Mouse (Mus musculus) splenic B cell, adult 2 months (primary cell): Measurements from ENCODE around the gene Vwa1.
"Not testable (repeated sequence)": the region's sequence is repeated elsewhere in the genome, so short reads cannot be mapped to it uniquely, and the experiment has no call there.

ENCODE experiments used
- DNase-seq: peaks from one replicate; pipeline ENCODE4 v3.0.0-alpha.2; 2011; ENCODE audit warnings: low read depth, low spot score
- H3K27me3 ChIP-seq: 2 replicates; pipeline ENCODE4 v1.6.1; 2012; ENCODE audit warnings: mild to moderate bottlenecking, low read length, moderate library complexity, mixed read lengths; ENCODE audit not compliant: control insufficient read depth, poor library complexity, insufficient read depth, severe bottlenecking
- H3K36me3 ChIP-seq: 2 replicates; pipeline ENCODE4 v1.6.1; 2012; ENCODE audit warnings: mild to moderate bottlenecking, low read length, moderate library complexity, mixed read lengths; ENCODE audit not compliant: control insufficient read depth, poor library complexity, insufficient read depth, severe bottlenecking

The Vwa1 gene

DNA sequence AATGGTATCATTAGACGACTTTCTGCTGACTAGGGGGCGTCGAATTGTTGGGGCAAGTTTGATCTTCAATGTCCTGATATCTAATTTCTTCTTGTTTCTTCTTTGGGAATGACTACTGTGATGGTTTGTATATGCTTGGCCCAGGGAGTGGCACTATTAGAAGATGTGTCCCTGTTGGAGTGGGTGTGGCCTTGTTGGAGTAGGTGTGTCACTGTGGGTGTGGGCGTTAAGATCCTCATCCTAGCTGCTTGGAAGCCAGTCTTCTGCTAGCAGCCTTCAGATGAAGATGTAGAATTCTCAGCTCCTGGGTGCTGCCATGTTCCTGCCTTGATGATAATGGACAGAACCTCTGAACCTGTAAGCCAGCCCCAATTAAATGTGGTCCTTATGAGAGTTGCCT lies 14.3 kb upstream of the Vwa1 start:
- not testable (repeated sequence) for DNase-seq, H3K27me3 ChIP-seq, H3K36me3 ChIP-seq

DNA sequence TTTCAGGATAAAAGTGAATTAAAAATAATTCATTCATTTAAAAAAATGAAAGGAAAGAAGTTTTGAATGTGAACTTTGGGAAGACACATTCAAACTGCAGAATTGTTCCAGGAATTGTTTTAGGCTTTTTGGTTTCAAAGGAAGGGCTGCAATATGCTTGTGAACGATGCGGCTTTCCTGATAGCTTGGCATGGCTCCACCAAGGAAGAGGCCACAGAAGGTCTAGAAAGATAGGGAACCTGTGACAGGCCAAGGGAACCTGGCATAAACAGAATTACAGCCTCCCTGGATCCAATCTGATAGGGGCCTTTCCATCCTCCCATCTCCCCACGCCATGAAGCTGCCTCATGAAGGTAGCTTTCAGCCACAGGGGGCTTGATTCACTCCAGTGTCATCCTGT lies 13.8 kb upstream of the Vwa1 start:
- Histone ChIP-seq H3K27me3 (peaks cover 3% of the 10 kb centered on the region; the same call in 1 of the 2 replicates), H3K36me3 (no peaks in the 10 kb centered on the region)
- DNase-seq = no peak

DNA sequence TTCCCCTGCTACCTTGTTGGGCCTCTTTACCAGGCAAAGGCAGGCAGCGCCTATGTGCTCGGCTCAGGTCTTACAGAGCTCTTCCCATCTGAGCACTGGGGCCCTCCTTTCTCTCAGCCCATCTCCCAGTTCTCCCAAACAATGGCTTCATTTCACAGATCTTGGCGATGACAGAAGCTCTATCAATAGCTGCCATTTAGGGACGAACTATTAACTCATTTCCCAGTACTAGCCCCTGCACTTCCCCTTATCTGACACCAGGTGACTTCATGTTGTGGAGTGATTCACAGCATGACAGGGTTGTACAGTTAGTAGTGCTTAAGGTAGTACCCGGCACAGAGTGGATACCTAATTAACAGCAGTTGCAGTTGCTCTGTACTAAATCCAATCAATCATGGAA lies 11.3 kb upstream of the Vwa1 start, which contains the start of gene Tmem88b:
Gene Tmem88b (minus strand): TSS at position 56 of the 400 bp plus-strand sequence.
- H3K27me3 ChIP-seq = no peaks in the 10 kb centered on the region; the same call in 1 of the 2 replicates
- H3K36me3 ChIP-seq = no peaks in the 10 kb centered on the region
- no peak for DNase-seq

DNA sequence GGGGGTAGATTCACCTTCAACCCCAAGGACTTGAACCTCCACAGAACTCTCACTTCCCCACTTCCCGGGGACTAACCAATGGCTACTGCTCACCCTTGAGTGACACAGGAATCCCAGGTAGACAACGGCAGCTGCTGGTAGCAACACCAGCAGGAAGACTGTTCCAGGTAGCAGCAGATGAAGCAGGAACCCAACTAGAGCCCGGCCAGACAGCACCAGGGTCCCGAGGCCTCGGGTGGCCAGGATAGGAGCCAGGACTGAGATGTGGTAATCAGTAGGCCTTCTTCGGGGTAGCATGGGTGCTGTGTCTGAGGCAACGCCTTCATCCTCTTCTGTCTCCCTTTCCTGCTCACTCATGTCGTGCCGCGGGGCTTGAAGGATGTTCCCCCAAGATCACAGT lies 10.7 kb upstream of the Vwa1 start:
- no peaks in the 10 kb centered on the region for H3K36me3 ChIP-seq
- no peak for DNase-seq

DNA sequence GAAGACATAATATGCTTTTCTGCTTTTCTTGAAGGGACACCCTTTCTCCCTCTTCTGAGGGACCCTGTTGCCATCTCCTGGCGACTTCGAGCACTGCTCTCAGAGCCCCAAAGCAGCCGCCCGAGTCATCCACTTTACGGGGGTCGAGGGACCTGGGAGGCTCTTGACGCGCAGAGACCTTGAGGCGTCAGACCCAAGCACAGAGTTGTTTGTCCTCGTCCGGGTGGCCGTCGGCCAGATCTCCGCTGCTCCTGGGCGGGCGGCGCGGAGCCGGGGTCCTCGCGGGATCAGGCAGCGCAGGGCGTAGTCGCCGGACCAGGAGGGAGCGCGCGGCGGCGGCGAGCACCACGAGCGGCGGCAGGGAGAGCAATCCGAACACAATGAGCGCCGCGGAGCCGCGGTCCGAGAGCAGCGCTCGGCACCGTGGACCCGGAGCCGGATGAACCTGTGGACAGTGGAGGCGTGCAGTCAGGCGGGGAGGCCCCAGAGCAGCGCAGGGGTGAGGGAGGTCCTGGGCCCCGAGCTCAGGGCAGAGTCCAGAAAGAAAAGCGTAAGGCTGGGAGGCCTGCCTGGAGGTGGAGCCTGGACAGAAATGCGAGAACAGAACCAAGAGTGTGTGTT lies 9.7 kb upstream of the Vwa1 start:
- Histone ChIP-seq H3K36me3 (no peaks in the 10 kb centered on the region), H3K27me3 (no peaks in the 10 kb centered on the region; the same call in 1 of the 2 replicates)
- DNase-seq = peak; percentile 77

More for the DNA sequence above, 10.7 kb upstream of the Vwa1 start:
- no peaks in the 10 kb centered on the region; the same call in 1 of the 2 replicates for H3K27me3 ChIP-seq

DNA sequence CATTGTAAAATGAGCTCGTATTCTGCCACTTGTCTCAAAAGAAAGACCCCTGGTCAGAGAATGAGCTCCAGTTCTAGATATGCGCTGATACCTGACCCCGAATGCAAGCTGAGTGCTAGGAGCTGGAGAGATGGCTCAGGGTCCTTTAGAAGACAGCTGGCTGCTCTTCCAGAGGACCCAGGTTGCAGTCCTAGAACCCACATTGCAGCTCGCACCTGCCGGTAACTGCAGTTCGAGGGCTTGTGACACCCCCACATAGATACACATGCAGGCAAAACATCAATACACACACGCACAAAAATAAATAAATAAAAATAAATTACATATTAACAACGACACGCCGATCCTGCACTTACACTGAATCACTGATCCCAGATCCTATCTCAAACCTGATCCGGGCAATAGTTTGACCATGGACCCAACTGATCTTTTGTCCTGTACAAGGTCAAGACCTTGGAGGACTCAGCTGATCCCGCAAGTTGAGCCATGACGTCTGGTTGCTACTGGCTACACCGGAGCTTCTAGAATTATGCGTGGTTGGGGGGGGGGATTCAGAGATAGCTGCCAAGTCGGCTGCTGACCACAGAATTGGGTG lies 9.1 kb upstream of the Vwa1 start:
- no peaks in the 10 kb centered on the region for H3K36me3 ChIP-seq
- H3K27me3 ChIP-seq = no peaks in the 10 kb centered on the region; the same call in 1 of the 2 replicates
- no peak for DNase-seq

DNA sequence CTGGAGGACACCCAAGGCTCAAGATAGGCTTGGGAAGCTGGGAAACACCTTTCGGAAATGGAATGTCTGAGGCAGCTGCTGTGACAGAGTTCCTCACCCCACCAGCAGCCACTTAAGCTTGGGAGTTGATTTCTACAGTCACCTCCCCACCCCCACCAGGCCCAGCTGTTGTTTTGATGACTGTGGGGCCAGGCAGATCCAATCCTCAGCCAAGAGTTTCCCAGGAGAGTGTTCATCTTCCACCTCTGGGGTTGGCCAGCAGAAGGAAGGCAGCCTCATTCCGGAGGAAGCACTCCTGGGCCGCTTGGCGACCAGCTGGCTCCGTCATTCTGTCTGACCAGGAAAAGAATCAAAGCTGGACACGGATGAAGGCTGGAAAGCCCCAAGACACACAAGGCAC lies 6.4 kb upstream of the Vwa1 start:
- Histone ChIP-seq H3K36me3 (no peaks in the 10 kb centered on the region), H3K27me3 (no peaks in the 10 kb centered on the region; the same call in 1 of the 2 replicates)
- no peak for DNase-seq

DNA sequence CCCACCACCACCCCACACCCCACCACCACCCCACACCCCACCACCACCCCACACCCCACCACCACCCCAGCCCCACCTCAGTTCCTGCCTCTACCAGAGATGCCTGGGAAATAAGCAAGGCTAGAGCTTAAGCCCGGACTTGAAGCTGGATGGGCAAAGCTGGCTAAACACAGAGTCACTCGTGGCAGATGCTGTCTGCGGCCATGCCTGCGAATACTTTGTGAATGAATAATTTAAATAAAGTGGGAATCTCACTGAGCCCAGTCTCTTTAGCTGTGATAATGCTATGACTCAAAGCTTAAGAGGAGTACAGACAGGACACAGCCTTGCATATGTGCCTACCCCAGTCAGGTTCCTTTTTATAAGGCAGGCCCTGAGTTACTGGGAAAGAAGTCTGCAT lies 5.0 kb upstream of the Vwa1 start:
- Histone ChIP-seq H3K36me3 (no peaks in the 10 kb centered on the region), H3K27me3 (no peaks in the 10 kb centered on the region; the same call in 1 of the 2 replicates)
- DNase-seq = no peak

DNA sequence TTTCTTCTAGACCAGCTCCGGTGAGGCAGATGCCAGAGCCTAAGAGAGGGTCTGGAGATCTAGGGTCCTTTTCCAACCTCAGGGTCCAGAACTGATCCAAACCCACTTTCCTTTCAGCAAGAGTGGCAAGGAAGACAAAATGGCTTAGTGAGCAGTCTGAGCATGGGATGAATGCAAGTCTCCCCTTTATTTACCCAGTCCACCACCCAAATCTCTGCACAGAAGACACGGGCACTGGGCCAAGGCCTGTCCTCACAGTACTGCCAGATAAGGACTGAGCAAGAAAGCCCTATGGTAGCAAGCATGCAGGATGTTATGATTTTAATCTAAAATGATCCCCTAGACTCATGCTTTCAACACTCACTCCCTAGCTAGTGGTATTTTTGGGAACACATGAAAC lies 3.3 kb upstream of the Vwa1 start:
- Histone ChIP-seq H3K36me3 (no peaks in the 10 kb centered on the region), H3K27me3 (no peaks in the 10 kb centered on the region; the same call in 1 of the 2 replicates)
- DNase-seq = no peak

DNA sequence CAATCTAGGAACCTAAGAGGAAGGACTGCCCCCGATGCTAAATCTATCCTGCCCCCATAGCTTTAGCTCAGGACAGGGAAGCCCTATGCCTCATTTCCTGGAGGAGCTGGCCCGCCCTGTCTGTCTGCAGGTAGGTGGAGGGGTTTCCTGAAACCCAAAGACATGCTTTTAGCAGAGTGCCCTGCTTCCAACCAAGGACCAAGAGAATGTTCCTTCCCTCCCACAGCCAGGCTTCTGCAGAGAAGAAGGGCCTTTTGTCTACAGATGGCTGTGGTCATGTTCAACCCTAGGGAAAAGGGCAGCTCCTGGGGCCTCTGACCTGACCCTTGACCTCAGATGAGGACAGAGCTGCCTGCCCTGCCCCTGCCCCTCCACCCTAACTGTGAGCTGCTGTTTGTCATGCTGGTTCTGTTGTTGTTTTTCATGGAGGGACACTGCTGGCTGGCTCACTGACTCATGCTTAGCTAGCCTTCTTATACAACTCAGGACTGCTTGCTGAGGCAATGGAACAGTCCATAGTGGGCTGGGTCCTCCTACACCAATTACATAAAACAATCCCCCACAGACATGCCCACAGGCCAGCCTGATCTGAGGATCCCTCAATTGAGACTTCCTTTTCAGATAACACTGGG lies 2.3 kb upstream of the Vwa1 start:
- no peaks in the 10 kb centered on the region; the same call in 1 of the 2 replicates for H3K27me3 ChIP-seq

DNA sequence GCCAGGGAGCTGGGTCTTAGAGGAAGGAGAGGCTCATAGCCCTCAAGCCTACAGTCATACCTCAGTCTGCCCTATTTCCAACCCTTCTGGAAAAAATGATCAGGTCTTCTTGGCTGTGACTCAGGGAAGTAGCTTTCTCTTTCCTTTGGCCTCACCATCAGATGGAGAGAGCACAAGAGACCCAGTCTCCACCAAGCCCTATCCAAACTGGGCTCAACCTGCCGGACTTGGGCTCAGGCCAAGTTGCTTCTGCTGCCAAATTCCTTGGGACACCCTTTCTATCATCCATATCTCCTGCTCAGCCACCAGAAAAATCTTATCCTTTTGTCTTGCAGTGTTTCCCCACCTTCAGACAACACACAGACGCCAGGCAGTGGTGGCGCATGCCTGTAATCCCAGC lies 1.4 kb upstream of the Vwa1 start:
- no peak for DNase-seq
- H3K36me3 ChIP-seq = no peaks in the 10 kb centered on the region
- H3K27me3 ChIP-seq = no peaks in the 10 kb centered on the region

More for the DNA sequence above, 2.3 kb upstream of the Vwa1 start:
- no peak for DNase-seq
- no peaks in the 10 kb centered on the region for H3K36me3 ChIP-seq

DNA sequence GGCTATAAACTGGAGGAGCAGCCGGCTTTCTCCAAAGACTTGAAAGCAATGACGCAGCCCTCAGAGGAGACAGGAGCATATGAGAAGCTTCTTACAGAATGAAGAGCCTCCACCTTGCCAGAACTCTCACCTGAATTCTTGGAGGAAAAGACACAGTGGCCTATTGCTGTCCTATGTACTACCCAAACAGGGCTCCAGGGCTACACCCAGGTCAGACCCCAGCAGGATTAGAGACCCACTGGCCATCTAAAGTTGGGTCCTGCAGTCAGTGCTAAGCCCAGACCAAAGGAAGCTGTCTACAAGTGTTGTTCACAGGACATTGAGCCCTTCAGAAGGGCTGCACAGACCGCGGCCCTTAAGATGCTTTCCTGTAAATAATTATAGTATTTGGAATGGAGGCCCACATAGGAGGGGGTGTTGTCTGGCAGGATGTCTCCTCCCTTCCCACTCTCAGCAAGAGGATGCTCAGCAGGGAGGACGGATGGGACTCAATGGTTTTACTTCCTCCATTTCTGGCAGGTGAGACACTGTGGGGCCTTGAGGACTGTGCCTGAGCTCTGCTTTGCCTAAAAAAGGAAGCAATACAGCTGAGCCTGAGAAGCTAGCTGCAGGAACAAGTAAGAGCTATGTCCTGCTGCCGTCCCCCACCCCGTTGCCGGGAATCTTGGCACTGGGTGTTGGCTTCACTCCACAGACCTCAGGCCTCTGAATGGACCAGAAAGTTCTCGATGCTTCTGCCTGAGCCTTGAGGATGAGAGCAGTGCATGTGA lies 658 bp upstream of the Vwa1 start:
- H3K36me3 ChIP-seq = no peaks in the 10 kb centered on the region
- no peaks in the 10 kb centered on the region for H3K27me3 ChIP-seq
- DNase-seq = peak; percentile 67

DNA sequence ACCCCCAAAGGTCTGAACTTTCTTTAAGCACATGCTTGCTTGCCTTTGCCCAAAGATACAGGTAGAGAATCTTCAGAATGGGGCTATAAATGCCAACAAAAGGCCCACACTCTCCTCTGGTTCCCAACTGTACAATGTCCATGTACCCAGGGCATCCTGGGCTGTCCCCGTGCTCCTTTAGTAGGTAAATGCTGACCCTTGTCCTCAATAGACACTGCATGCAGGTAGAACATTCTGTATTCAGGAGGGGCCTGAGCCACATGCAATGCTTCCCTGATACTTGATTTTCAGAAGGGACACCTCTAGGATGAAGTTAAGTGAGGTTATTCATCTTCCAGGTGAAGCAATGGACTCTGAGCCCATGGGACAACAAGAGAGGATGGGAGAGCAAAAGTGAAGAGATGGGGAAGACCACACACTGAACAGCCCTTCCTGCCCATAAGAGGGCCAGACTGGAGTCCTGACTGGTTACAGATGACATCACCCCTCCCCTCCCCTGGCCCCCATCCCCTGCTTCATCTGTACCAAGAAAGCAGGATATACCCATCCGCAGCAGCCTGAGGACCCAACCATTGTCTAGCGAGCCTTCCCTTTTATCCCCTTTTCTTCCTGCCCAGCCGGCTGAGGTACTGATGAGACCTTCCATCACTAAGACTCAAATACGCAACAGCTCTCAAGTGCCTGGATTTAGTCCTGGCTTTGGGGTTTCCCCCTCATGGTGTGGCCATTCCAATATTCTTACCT lies 991 bp downstream of the Vwa1 start:
- no peak for DNase-seq
- Histone ChIP-seq H3K27me3 (no peaks in the 10 kb centered on the region), H3K36me3 (no peaks in the 10 kb centered on the region)

DNA sequence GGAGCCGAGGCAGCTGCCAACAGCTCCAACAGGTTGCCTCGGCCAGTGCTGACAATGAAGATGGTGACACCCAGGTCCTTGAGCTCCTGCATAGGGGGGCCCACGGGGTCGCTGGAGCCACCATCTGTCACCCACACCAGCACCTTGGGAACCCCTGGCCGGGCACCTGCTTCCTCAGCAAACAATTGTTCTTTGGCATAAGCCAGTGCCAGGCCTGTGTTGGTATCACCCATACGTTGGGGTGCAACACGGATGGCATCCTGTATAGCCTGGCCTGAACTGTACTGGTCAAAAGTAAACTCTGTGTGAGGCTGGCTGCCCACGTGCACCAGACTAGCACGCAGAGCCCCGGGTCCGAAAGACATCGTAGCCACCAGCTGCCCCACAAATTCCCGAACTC lies 1.7 kb downstream of the Vwa1 start:
- H3K27me3 ChIP-seq = no peaks in the 10 kb centered on the region
- no peak for DNase-seq
- H3K36me3 ChIP-seq = no peaks in the 10 kb centered on the region
